Mouse (Mus musculus) spleen, postnatal 36 days (tissue): ENCODE measurements at regions not wholly inside any gene's neighbourhood (a gene's known extent, or its start where the extent isn't known, plus 50 kb on each side); places are given as distances from the start of the nearest gene placed in this dataset.
A peak's percentile ranks its signal among the peaks of the same experiment; 100 is the strongest.

Experiments
- DNase-seq, 2 experiments: peaks; one replicate each; pipeline ENCODE4 v3.0.0; 2022; ENCODE audit warnings: low spot score in 2 of 2, mixed read lengths in 1 of 2

GRCm38 (mm10) chr10:19078047-19078446 lies 62.6 kb upstream of the Tnfaip3 start:
- DNase-seq: peak in 1 of 2 experiments; percentile 26

GRCm38 (mm10) chr10:19068377-19068776 lies 52.9 kb upstream of the Tnfaip3 start:
- DNase-seq: no peak

- no peak for DNase-seq
These were observed 52.2 kb upstream of the Tnfaip3 start for GRCm38 (mm10) chr10:19067623-19068022.

- DNase-seq: no peak
These were observed 51.4 kb upstream of the Tnfaip3 start for GRCm38 (mm10) chr10:19066821-19067350.
